Mouse (Mus musculus): ENCODE measurements around the gene 1700020D05Rik. TPM values are rescaled to one million over a fixed set of nuclear protein-coding genes. Genes with fewer than 3 reads are reported as not detected.
A peak's percentile ranks its signal among the peaks of the same experiment; 100 is the strongest.

1700020D05Rik gene
- polyA plus RNA-seq, 1 experiment from 2014 or later, result 0.25 TPM

DNA sequence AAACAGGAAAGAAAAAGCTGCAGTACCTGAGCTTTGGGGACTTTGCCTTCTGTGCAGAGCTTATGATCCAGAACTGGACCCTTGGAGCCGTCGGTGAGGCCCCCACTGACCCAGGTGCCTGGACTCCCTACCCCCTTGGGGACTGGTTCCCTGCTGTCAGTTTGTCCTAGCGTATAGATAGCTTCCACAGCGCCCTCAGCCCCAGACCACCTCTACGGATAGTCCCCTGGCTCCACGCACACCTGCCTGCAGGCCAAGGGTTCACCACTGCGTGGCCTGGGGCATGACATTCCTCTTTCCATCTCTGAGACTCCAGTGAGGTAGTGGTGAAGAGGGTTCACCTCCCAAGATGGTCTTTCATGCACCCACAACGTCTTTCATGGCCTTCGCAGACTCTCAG is 40.4 kb downstream of the 1700020D05Rik start:
- Histone ChIP-seq H3K36me3 (peaks cover 58% of the 10 kb centered on the region), H3K4me3 (no peak overlapping the region), H3K4me1 (peaks cover 26% of the 10 kb centered on the region), H3K27ac (no peak overlapping the region), H3K9me3 (no peaks in the 10 kb centered on the region), H3K27me3 (ENCODE audit: insufficient read depth, poor library complexity, severe bottlenecking) (peaks cover 25% of the 10 kb centered on the region)
- 80% methylated on average over 9 of the region's 9 CpGs for WGBS
- no peak for DNase-seq (ENCODE audit: low spot score)

DNA sequence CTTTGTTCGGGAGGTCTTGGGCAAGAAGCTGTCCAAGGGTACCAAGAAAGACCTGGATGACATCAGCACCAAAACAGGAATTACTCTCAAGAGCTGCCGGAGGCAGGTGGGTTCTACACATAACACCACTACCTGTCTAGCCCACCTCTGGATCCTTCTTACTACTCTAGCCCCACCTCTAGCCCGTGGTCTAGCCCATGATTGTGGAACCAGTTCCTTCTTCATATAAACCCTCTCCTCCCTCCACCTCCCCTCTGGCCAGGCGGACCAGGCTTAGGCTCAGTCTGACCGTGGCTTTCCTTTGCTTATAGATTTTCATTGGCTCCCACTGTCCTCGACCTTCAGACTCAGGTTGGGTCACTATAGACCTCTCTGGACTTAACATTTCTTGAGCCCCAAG is 42.2 kb downstream of the 1700020D05Rik start:
- peaks cover 41% of the 10 kb centered on the region for H3K36me3 ChIP-seq

GRCm38 (mm10) chr19:5460465-5460911 is 43.1 kb downstream of the 1700020D05Rik start, which contains the start of gene Fibp:
Gene Fibp, plus strand, starts transcription at chr19:5460615.
- H3K27ac ChIP-seq, result peak within 1 kb of the TSS; percentile 89

More for the DNA sequence above, 42.2 kb downstream of the 1700020D05Rik start:
- H3K4me3 ChIP-seq, result peak overlapping the region; percentile 84
- H3K9me3 ChIP-seq, result no peaks in the 10 kb centered on the region
- peaks cover 36% of the 10 kb centered on the region for H3K4me1 ChIP-seq
- peaks cover 15% of the 10 kb centered on the region; the same call in 1 of the 2 replicates for H3K27me3 ChIP-seq (ENCODE audit: insufficient read depth, poor library complexity, severe bottlenecking)
- WGBS, result 85% methylated on average over 6 of the region's 6 CpGs
- no peak for DNase-seq (ENCODE audit: low spot score)
- no peak overlapping the region for H3K27ac ChIP-seq

GRCm38 (mm10) chr19:5459896-5460295 is 43.7 kb downstream of the 1700020D05Rik start:
- no peaks in the 10 kb centered on the region for H3K9me3 ChIP-seq
- no peak for DNase-seq (ENCODE audit: low spot score)
- peak overlapping the region; percentile 89 for H3K27ac ChIP-seq
- WGBS, result 26% methylated on average over 3 of the region's 3 CpGs
- H3K4me1 ChIP-seq, result peaks cover 51% of the 10 kb centered on the region
- H3K27me3 ChIP-seq (ENCODE audit: insufficient read depth, poor library complexity, severe bottlenecking), result 0 out of 2 replicates have a peak, but pooled peaks cover 7% of the 10 kb centered on the region
- peak overlapping the region; percentile 84 for H3K4me3 ChIP-seq
- H3K36me3 ChIP-seq, result peaks cover 26% of the 10 kb centered on the region

More at GRCm38 (mm10) chr19:5460465-5460911, 43.1 kb downstream of the 1700020D05Rik start, which contains the start of gene Fibp:
- Histone ChIP-seq H3K36me3 (peaks cover 32% of the 10 kb centered on the region), H3K9me3 (no peaks in the 10 kb centered on the region), H3K4me3 (peak within 1 kb of the TSS; percentile 84), H3K27me3 (ENCODE audit: insufficient read depth, poor library complexity, severe bottlenecking) (0 out of 2 replicates have a peak, but pooled peaks cover 7% of the 10 kb centered on the region), H3K4me1 (peaks cover 45% of the 10 kb centered on the region)
- WGBS, result under 1% methylated on average over 32 of the region's 32 CpGs
- peak; percentile 95 for DNase-seq (ENCODE audit: low spot score)

- Histone ChIP-seq H3K27me3 (ENCODE audit: insufficient read depth, poor library complexity, severe bottlenecking) (0 out of 2 replicates have a peak, but pooled peaks cover 7% of the 10 kb centered on the region), H3K4me1 (peaks cover 50% of the 10 kb centered on the region), H3K36me3 (peaks cover 26% of the 10 kb centered on the region), H3K4me3 (no peak overlapping the region), H3K9me3 (no peaks in the 10 kb centered on the region), H3K27ac (no peak overlapping the region)
- DNase-seq (ENCODE audit: low spot score), result no peak
- 59% methylated on average over 7 of the region's 7 CpGs for WGBS
Observed at GRCm38 (mm10) chr19:5459019-5459418, 44.6 kb downstream of the 1700020D05Rik start.

- DNase-seq (ENCODE audit: low spot score), result no peak
- Histone ChIP-seq H3K27me3 (ENCODE audit: insufficient read depth, poor library complexity, severe bottlenecking) (0 out of 2 replicates have a peak, but pooled peaks cover 7% of the 10 kb centered on the region), H3K36me3 (peaks cover 23% of the 10 kb centered on the region), H3K27ac (peak within 1 kb of the TSS; percentile 96), H3K4me1 (peaks cover 46% of the 10 kb centered on the region), H3K4me3 (peak within 1 kb of the TSS; percentile 90), H3K9me3 (no peaks in the 10 kb centered on the region)
- WGBS, result 18% methylated on average over 14 of the region's 14 CpGs
Observed at GRCm38 (mm10) chr19:5457746-5458442, 45.7 kb downstream of the 1700020D05Rik start, which contains the start of gene Ccdc85b. Gene Ccdc85b, minus strand, starts transcription at chr19:5457894.

GRCm38 (mm10) chr19:5456922-5457745 is 46.5 kb downstream of the 1700020D05Rik start:
- WGBS, result under 1% methylated on average over 70 of the region's 70 CpGs
- peak; percentile 98 for DNase-seq (ENCODE audit: low spot score)
- H3K36me3 ChIP-seq, result peaks cover 16% of the 10 kb centered on the region
- H3K4me1 ChIP-seq, result peaks cover 46% of the 10 kb centered on the region
- H3K27me3 ChIP-seq (ENCODE audit: insufficient read depth, poor library complexity, severe bottlenecking), result 0 out of 2 replicates have a peak, but pooled peaks cover 8% of the 10 kb centered on the region
- peak overlapping the region; percentile 90 for H3K4me3 ChIP-seq
- H3K27ac ChIP-seq, result peak overlapping the region; percentile 96
- no peaks in the 10 kb centered on the region for H3K9me3 ChIP-seq

- Histone ChIP-seq H3K4me1 (peaks cover 44% of the 10 kb centered on the region), H3K4me3 (peak overlapping the region; percentile 90), H3K27me3 (ENCODE audit: insufficient read depth, poor library complexity, severe bottlenecking) (peaks cover 16% of the 10 kb centered on the region; the same call in 1 of the 2 replicates), H3K9me3 (no peaks in the 10 kb centered on the region), H3K36me3 (peaks cover 16% of the 10 kb centered on the region), H3K27ac (peak overlapping the region; percentile 96)
- no peak for DNase-seq (ENCODE audit: low spot score)
- WGBS, result 4% methylated on average over 26 of the region's 26 CpGs
Observed at GRCm38 (mm10) chr19:5456241-5456921, 47.2 kb downstream of the 1700020D05Rik start.

DNA sequence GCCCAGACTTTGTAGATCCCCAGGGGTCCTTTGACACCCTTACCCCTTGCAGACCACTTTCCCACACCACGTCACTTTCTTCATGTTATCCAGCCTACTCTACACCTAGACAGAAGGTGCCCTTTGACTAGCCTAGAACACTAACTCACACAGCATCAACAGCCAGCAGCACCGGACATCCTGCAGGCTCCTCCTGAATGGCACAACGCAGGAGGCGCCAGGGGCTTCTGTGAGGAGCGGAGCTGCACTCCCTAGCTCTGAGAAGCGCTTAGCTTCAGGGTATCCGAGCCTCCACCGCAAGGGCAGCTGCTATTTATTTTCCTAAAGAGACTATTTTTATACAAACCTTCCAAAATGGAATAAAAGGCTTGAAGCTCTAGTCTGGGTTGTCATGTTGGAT is 48.0 kb downstream of the 1700020D05Rik start:
- H3K4me1 ChIP-seq, result peaks cover 38% of the 10 kb centered on the region
- H3K36me3 ChIP-seq, result peaks cover 16% of the 10 kb centered on the region
- H3K9me3 ChIP-seq, result no peaks in the 10 kb centered on the region
- no peak for DNase-seq (ENCODE audit: low spot score)
- H3K27ac ChIP-seq, result peak overlapping the region; percentile 96
- peak overlapping the region; percentile 90 for H3K4me3 ChIP-seq
- H3K27me3 ChIP-seq (ENCODE audit: insufficient read depth, poor library complexity, severe bottlenecking), result peaks cover 24% of the 10 kb centered on the region; the same call in 1 of the 2 replicates
- 60% methylated on average over 8 of the region's 8 CpGs for WGBS

DNA sequence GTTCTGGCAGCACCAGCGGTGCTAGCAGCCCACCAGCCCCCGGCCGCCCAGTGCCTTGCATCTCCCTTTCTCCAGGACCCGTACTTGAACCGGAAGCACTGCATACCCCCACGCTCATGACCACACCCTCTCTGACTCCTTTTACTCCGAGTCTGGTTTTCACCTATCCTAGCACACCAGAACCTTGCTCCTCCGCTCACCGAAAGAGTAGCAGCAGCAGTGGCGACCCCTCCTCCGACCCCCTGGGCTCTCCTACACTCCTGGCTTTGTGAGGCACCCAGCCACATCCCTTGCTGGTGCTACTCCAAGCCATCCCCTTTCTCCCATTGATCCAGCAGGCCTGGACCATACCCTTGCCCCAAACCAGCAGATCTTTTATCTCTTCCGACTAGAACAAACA is 48.5 kb downstream of the 1700020D05Rik start:
- Histone ChIP-seq H3K9me3 (no peaks in the 10 kb centered on the region), H3K36me3 (peaks cover 16% of the 10 kb centered on the region), H3K4me3 (peak overlapping the region; percentile 90), H3K27ac (no peak overlapping the region; the same call in 1 of the 2 replicates), H3K4me1 (peaks cover 38% of the 10 kb centered on the region), H3K27me3 (ENCODE audit: insufficient read depth, poor library complexity, severe bottlenecking) (peaks cover 29% of the 10 kb centered on the region; the same call in 1 of the 2 replicates)
- WGBS, result 77% methylated on average over 12 of the region's 12 CpGs
- no peak for DNase-seq (ENCODE audit: low spot score)
